Mouse (Mus musculus): ENCODE measurements around the gene Gm3250. TPM values are rescaled to one million over a fixed set of nuclear protein-coding genes. Genes with fewer than 3 reads are reported as not detected.
"Not testable (repeated sequence)": the region's sequence is repeated elsewhere in the genome, so short reads cannot be mapped to it uniquely, and the experiment has no call there.

Gene Gm3250
- polyA plus RNA-seq, 1 experiment from 2014 or later, result not detected

DNA sequence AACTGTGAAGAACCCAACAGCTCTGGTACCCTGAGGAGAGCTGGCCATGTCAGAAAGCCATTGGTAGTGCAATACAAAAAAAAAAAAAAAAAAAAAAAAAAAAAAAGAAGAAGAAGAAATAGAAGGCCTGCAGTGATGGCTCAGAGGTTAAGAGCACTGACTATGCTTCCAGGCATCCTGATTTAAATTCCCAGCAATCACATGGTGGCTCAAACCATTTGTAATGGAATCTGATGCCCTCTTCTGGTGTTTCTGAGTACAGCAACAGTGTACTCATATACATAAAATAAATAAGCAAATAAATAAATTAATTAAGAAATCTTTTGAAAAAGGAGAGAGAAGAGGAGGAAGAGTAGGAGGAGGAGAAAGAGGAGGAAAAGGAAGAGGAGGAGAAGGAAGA, 28.9 kb downstream of the Gm3250 start:
- H3K36me3 ChIP-seq (ENCODE audit: control insufficient read depth, insufficient read depth, low read length), result no peaks in the 10 kb centered on the region
- no peak overlapping the region for H3K27ac ChIP-seq (replicated peaks)
- no peaks in the 10 kb centered on the region for H3K4me1 ChIP-seq (replicated peaks; ENCODE audit: control insufficient read depth, insufficient read depth)
- H3K4me2 ChIP-seq (replicated peaks; ENCODE audit: low read depth), result no peak overlapping the region
- TF ChIP-seq CTCF (IDR thresholded peaks at IDR 0.05; ENCODE audit: low read depth) (peak; percentile 32), EP300 (optimal IDR thresholded peaks at IDR 0.05) (no peak)
- H3K4me3 ChIP-seq (ENCODE audit: low read depth, low read length), result no peak overlapping the region
- DNase-seq (ENCODE audit: low spot score) (no peak), ATAC-seq (ENCODE audit: low FRiP score, low TSS enrichment) (no peak)
- H3K9me3 ChIP-seq (ENCODE audit: control insufficient read depth, low read length), result no peaks in the 10 kb centered on the region
- H3K9ac ChIP-seq (ENCODE audit: low read length), result no peak overlapping the region
- no peaks in the 10 kb centered on the region for H3K27me3 ChIP-seq (ENCODE audit: control insufficient read depth, insufficient read depth, low read length)

GRCm38 (mm10) chr10:77752312-77752711, 30.0 kb downstream of the Gm3250 start:
- not testable (repeated sequence) for ATAC-seq (ENCODE audit: low FRiP score, low TSS enrichment); H3K4me2 ChIP-seq (replicated peaks; ENCODE audit: low read depth); DNase-seq (ENCODE audit: low spot score); H3K36me3 ChIP-seq (ENCODE audit: control insufficient read depth, insufficient read depth, low read length); H3K9me3 ChIP-seq (ENCODE audit: control insufficient read depth, low read length); H3K27ac ChIP-seq (replicated peaks); H3K27me3 ChIP-seq (ENCODE audit: control insufficient read depth, insufficient read depth, low read length); H3K4me3 ChIP-seq (ENCODE audit: low read depth, low read length); H3K4me1 ChIP-seq (replicated peaks; ENCODE audit: control insufficient read depth, insufficient read depth); H3K9ac ChIP-seq (ENCODE audit: low read length)
- WGBS, result 47% methylated on average over 3 of the region's 3 CpGs
- 0 out of 2 replicates have a peak, but pooled peaks have one; percentile 21 for TF ChIP-seq CTCF (IDR thresholded peaks at IDR 0.05; ENCODE audit: low read depth)

GRCm38 (mm10) chr10:77751254-77751653, 31.1 kb downstream of the Gm3250 start, which contains the start of gene Gm9736:
TSS of gene Gm9736 (minus strand) at chr10:77751354.
- no CpG with 5 or more reads among the region's 1 CpGs for WGBS

DNA sequence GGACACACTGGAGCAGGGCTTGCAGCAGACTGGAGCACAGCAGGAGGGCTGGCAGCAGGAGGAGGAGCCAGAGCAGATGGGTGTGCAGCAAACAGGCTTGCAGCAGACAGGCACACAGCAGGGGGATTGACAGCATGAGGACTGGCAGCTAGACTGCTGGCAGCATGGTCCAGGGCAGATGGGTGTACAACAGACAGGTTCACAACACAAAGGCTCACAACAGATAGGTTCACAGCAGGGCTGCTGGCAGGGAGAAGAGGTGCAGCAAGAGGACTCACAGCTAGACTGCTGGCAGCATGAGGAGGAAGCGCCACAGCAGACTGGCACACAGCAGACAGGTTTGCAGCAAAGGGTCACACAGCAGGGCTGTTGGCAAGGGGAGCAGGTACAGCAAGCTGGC, 31.7 kb downstream of the Gm3250 start:
- not testable (repeated sequence) for DNase-seq (ENCODE audit: low spot score); H3K4me3 ChIP-seq (ENCODE audit: low read depth, low read length); H3K36me3 ChIP-seq (ENCODE audit: control insufficient read depth, insufficient read depth, low read length); H3K9ac ChIP-seq (ENCODE audit: low read length); H3K4me1 ChIP-seq (replicated peaks; ENCODE audit: control insufficient read depth, insufficient read depth); H3K4me2 ChIP-seq (replicated peaks; ENCODE audit: low read depth); H3K27me3 ChIP-seq (ENCODE audit: control insufficient read depth, insufficient read depth, low read length); ATAC-seq (ENCODE audit: low FRiP score, low TSS enrichment); H3K27ac ChIP-seq (replicated peaks); H3K9me3 ChIP-seq (ENCODE audit: control insufficient read depth, low read length)
- WGBS, result 75% methylated on average over 1 of the region's 1 CpGs

More at GRCm38 (mm10) chr10:77751254-77751653, 31.1 kb downstream of the Gm3250 start, which contains the start of gene Gm9736:
- ATAC-seq (ENCODE audit: low FRiP score, low TSS enrichment); DNase-seq (ENCODE audit: low spot score); H3K27ac ChIP-seq (replicated peaks); H3K9me3 ChIP-seq (ENCODE audit: control insufficient read depth, low read length); H3K4me1 ChIP-seq (replicated peaks; ENCODE audit: control insufficient read depth, insufficient read depth); H3K27me3 ChIP-seq (ENCODE audit: control insufficient read depth, insufficient read depth, low read length); H3K4me3 ChIP-seq (ENCODE audit: low read depth, low read length); H3K36me3 ChIP-seq (ENCODE audit: control insufficient read depth, insufficient read depth, low read length); H3K9ac ChIP-seq (ENCODE audit: low read length); H3K4me2 ChIP-seq (replicated peaks; ENCODE audit: low read depth): not testable (repeated sequence)

DNA sequence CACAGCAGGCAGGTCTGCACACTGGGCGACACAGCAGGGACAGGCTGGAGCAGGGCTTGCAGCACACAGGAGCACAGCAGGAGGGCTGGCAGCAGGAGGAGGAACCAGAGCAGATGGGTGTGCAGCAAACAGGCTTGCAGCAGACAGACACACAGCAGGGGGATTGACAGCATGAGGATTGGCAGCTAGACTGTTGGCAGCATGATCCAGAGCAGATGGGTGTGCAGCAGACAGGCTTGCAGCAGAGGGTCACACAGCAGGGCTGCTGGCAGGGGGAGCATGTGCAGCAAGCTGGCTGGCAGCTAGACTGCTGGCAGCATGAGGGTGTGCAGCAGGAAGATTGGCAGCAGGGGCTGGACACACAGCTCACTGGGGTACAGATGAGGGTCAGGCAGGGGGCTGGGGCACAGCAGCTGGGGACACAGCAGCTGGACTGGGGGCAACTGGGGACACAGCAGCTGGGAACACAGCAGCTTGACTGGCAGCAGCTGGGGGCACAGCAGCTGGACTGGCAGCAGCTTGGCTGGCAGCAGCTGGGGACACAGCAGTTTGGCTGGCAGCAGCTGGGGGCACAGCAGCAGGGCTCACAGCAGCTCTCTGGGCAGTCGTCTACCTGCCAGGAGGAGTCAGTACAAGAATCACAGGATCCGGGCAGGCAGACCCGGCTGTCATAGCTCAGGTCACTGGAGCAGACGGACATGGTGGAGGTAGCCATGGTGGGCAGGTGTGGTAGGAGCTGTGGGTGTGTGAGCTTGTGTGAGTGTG, 40.2 kb downstream of the Gm3250 start, which contains the start of gene Gm18596:
Gene Gm18596 (minus strand): TSS at position 715 of the 765 bp plus-strand sequence.
- not testable (repeated sequence) for H3K4me2 ChIP-seq (replicated peaks; ENCODE audit: low read depth); H3K4me1 ChIP-seq (replicated peaks; ENCODE audit: control insufficient read depth, insufficient read depth); H3K27ac ChIP-seq (replicated peaks); H3K36me3 ChIP-seq (ENCODE audit: control insufficient read depth, insufficient read depth, low read length); H3K9ac ChIP-seq (ENCODE audit: low read length); H3K27me3 ChIP-seq (ENCODE audit: control insufficient read depth, insufficient read depth, low read length); H3K9me3 ChIP-seq (ENCODE audit: control insufficient read depth, low read length); ATAC-seq (ENCODE audit: low FRiP score, low TSS enrichment); DNase-seq (ENCODE audit: low spot score); H3K4me3 ChIP-seq (ENCODE audit: low read depth, low read length)
- 72% methylated on average over 4 of the region's 5 CpGs for WGBS

DNA sequence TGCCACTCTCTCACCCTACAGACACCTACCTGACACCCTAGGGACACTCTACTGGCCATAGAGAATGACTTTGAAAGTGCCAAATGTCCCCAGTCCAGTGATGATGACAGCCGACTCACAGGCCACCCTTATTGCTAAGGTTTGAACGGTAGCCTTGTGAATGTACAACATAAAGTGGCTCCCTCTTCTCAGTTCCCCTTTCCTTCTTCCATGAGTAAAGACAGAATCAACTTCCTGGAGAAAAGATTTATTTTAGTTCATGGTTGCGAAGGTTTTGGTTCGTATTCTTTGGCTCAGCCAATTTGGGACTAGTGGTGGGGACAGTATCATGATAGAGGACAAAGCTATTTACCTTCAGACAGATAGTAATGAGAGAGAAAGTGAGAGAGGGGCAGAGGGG, 43.4 kb downstream of the Gm3250 start:
- no peaks in the 10 kb centered on the region for H3K27me3 ChIP-seq (ENCODE audit: control insufficient read depth, insufficient read depth, low read length)
- no peaks in the 10 kb centered on the region for H3K4me1 ChIP-seq (replicated peaks; ENCODE audit: control insufficient read depth, insufficient read depth)
- no peak overlapping the region for H3K27ac ChIP-seq (replicated peaks)
- 0 out of 2 replicates have a peak, but pooled peaks cover 5% of the 10 kb centered on the region for H3K9me3 ChIP-seq (ENCODE audit: control insufficient read depth, low read length)
- TF ChIP-seq EP300 (optimal IDR thresholded peaks at IDR 0.05), result no peak
- TF ChIP-seq CTCF (IDR thresholded peaks at IDR 0.05; ENCODE audit: low read depth), result no peak
- no peak overlapping the region for H3K4me2 ChIP-seq (replicated peaks; ENCODE audit: low read depth)
- ATAC-seq (ENCODE audit: low FRiP score, low TSS enrichment), result no peak
- 85% methylated on average over 4 of the region's 4 CpGs for WGBS
- DNase-seq (ENCODE audit: low spot score), result no peak
- H3K9ac ChIP-seq (ENCODE audit: low read length), result no peak overlapping the region
- no peak overlapping the region for H3K4me3 ChIP-seq (ENCODE audit: low read depth, low read length)
- no peaks in the 10 kb centered on the region for H3K36me3 ChIP-seq (ENCODE audit: control insufficient read depth, insufficient read depth, low read length)

Data from stomach, postnatal 0 days (tissue).